Mouse (Mus musculus): ENCODE data around the gene 9430097D07Rik. TPM values are rescaled to one million over a fixed set of nuclear protein-coding genes. Genes with fewer than 3 reads are reported as not detected.

9430097D07Rik gene
- total and polyA plus RNA-seq, 2 experiments from 2014 or later = 0.16 to 0.69 TPM

DNA sequence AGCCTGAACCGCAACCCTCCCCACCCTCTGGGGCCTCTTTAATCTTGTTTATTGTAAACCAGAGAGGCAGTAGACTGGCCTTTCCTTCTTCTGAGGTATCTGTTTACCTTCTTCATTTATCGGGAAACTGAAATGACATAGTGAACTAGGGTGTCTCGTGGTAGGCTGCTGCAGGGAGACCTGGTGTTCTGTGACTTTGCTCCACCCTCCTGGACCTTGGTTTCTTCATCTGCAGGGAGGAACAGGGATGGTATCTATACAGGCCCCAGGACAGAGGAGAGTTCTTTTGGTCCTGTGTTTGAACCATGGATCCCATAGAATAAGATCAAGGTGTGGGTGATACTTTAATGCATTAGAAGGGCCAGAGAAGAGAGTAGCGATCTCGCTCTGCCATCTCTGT is 24.2 kb downstream of the 9430097D07Rik start:
- H3K27me3 ChIP-seq (ENCODE audit: insufficient read depth, low read length) = no peaks in the 10 kb centered on the region
- H3K4me2 ChIP-seq (ENCODE audit: low read depth, low read length, poor library complexity, severe bottlenecking) = no peak overlapping the region
- H3K9me3 ChIP-seq (ENCODE audit: low read length) = no peaks in the 10 kb centered on the region
- no peaks in the 10 kb centered on the region; the same call in 1 of the 2 replicates for H3K36me3 ChIP-seq (ENCODE audit: insufficient read depth, low read length)
- H3K9ac ChIP-seq (replicated peaks; ENCODE audit: low read length, poor library complexity, severe bottlenecking) = no peak overlapping the region
- no peak overlapping the region for H3K27ac ChIP-seq (ENCODE audit: low read depth, low read length)
- no peak overlapping the region for H3K4me3 ChIP-seq (ENCODE audit: low read depth, low read length)
- 91% methylated on average over 5 of the region's 5 CpGs for WGBS
- no peaks in the 10 kb centered on the region for H3K4me1 ChIP-seq (ENCODE audit: insufficient read depth, low read length)
- DNase-seq (ENCODE audit: low spot score) (no peak), ATAC-seq (ENCODE audit: low FRiP score) (no peak)
- TF ChIP-seq CTCF (IDR thresholded peaks at IDR 0.05) = no peak

DNA sequence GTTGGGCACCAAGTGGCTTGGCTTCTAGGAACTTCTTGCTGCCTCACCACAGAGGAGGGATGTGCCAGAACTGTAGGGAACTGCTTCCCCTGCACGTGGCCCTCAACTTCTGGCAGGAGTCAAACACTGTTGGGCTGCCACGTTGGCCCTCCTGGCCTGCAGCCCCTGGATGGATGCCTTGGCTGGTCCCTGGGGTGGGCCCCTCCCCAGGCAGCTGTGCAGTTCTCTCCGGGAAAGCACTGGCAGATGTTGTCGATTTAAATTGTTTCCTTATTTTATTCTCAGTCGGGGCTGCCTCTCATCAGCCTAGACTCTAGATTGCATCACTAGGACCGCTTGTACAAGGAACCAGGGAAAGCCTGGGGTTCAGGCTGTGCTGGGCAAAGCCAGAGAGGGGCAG is 25.7 kb downstream of the 9430097D07Rik start:
- DNase-seq (ENCODE audit: low spot score) = no peak
- no peak for TF ChIP-seq CTCF (IDR thresholded peaks at IDR 0.05)
- Histone ChIP-seq H3K36me3 (ENCODE audit: insufficient read depth, low read length) (no peaks in the 10 kb centered on the region; the same call in 1 of the 2 replicates), H3K4me2 (ENCODE audit: low read depth, low read length, poor library complexity, severe bottlenecking) (no peak overlapping the region), H3K4me1 (ENCODE audit: insufficient read depth, low read length) (no peaks in the 10 kb centered on the region), H3K27ac (ENCODE audit: low read depth, low read length) (no peak overlapping the region), H3K4me3 (ENCODE audit: low read depth, low read length) (no peak overlapping the region), H3K9ac (replicated peaks; ENCODE audit: low read length, poor library complexity, severe bottlenecking) (no peak overlapping the region), H3K27me3 (ENCODE audit: insufficient read depth, low read length) (no peaks in the 10 kb centered on the region), H3K9me3 (ENCODE audit: low read length) (no peaks in the 10 kb centered on the region)
- WGBS = 73% methylated on average over 6 of the region's 6 CpGs
- ATAC-seq (ENCODE audit: low FRiP score) = no peak

DNA sequence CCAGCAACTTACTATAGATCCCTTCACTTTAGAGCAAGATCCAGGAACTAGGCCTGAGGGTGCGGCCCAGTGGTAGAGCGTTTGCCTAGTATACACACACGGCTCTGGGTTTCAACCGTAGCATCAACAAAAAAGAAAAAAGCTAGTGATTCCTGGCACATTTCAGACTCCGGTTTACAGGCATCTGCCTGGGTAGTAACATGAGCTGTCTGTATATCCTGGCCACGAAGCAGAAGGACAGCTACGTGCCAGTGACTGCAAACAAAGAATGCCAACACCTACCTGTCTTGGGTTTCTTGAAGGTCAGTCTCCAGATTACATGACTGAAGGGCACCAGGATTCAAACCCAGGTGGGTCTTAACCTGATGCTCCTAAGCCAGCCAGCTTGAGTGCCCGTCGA is 26.3 kb downstream of the 9430097D07Rik start:
- Histone ChIP-seq H3K4me3 (ENCODE audit: low read depth, low read length) (no peak overlapping the region), H3K27ac (ENCODE audit: low read depth, low read length) (no peak overlapping the region), H3K4me1 (ENCODE audit: insufficient read depth, low read length) (no peaks in the 10 kb centered on the region), H3K36me3 (ENCODE audit: insufficient read depth, low read length) (no peaks in the 10 kb centered on the region; the same call in 1 of the 2 replicates), H3K27me3 (ENCODE audit: insufficient read depth, low read length) (no peaks in the 10 kb centered on the region), H3K9me3 (ENCODE audit: low read length) (no peaks in the 10 kb centered on the region), H3K9ac (replicated peaks; ENCODE audit: low read length, poor library complexity, severe bottlenecking) (no peak overlapping the region), H3K4me2 (ENCODE audit: low read depth, low read length, poor library complexity, severe bottlenecking) (no peak overlapping the region)
- TF ChIP-seq CTCF (IDR thresholded peaks at IDR 0.05) = no peak
- DNase-seq (ENCODE audit: low spot score) = no peak
- ATAC-seq (ENCODE audit: low FRiP score) = no peak
- WGBS = 92% methylated on average over 9 of the region's 9 CpGs

DNA sequence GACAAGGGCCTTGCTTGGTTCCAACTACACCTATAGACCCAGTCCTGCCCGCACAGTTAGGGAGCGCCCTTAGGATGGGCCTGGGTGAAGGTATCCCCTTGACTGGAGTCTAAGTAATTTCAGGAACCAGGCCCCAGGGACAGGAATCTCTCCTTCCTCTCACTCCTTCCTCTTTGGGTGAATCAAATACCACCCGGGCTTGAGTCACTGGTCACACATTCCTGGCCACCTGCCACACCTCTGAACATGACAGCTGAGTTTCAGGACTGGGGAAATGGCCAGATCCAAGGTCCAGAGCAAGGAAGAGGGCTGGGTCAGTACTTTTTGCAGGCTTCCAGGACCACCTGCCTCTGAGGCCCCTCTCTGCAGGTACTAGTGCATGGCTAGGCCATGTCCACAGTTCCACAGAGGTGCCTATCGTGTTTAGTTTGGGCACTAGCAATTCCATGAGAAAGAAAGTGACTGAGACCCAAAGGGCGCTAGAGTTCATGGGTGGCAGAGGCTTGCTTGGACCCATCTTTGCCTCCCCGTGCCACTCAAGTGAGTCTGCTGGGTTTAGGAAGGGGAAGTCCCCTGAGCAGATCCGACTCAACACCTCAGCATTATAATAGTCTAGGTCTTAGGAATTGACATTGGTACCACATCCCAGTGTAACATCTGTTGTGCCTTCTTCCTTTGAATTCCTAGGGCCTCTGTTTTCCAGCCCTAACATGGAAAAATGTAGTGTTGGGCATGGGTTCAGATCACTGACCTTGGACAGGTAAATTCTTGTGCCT is 27.3 kb downstream of the 9430097D07Rik start:
- H3K4me3 ChIP-seq (ENCODE audit: low read depth, low read length) = no peak overlapping the region
- no peaks in the 10 kb centered on the region for H3K27me3 ChIP-seq (ENCODE audit: insufficient read depth, low read length)
- no peaks in the 10 kb centered on the region for H3K4me1 ChIP-seq (ENCODE audit: insufficient read depth, low read length)
- no peak overlapping the region for H3K9ac ChIP-seq (replicated peaks; ENCODE audit: low read length, poor library complexity, severe bottlenecking)
- 92% methylated on average over 7 of the region's 7 CpGs for WGBS
- ATAC-seq (ENCODE audit: low FRiP score) (no peak), DNase-seq (ENCODE audit: low spot score) (no peak)
- H3K4me2 ChIP-seq (ENCODE audit: low read depth, low read length, poor library complexity, severe bottlenecking) = no peak overlapping the region
- TF ChIP-seq CTCF (IDR thresholded peaks at IDR 0.05) = no peak
- H3K9me3 ChIP-seq (ENCODE audit: low read length) = no peaks in the 10 kb centered on the region
- H3K36me3 ChIP-seq (ENCODE audit: insufficient read depth, low read length) = no peaks in the 10 kb centered on the region; the same call in 1 of the 2 replicates
- H3K27ac ChIP-seq (ENCODE audit: low read depth, low read length) = no peak overlapping the region

DNA sequence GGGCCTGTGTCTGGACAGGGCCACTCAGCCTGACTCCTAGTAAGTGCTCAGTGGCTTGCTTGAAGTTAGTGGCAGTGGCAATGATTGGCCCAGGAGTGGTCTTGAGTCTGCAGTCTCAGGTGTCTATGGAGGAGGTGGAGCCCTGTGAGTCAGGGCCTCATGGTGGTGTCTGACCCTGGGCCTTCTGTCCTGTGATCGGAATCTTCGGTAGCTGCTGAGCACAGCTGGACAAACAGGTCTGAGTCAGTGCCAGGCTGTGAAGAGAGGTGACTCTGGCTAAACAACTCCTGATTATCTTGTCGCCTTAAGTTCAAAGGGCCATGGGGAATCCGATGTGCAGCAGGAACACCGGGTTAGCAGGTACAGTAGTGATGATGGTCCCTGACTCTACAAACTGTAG is 28.1 kb downstream of the 9430097D07Rik start:
- WGBS = 93% methylated on average over 5 of the region's 5 CpGs
- no peak overlapping the region for H3K27ac ChIP-seq (ENCODE audit: low read depth, low read length)
- H3K4me1 ChIP-seq (ENCODE audit: insufficient read depth, low read length) = no peaks in the 10 kb centered on the region
- H3K36me3 ChIP-seq (ENCODE audit: insufficient read depth, low read length) = no peaks in the 10 kb centered on the region; the same call in 1 of the 2 replicates
- H3K9me3 ChIP-seq (ENCODE audit: low read length) = no peaks in the 10 kb centered on the region
- DNase-seq (ENCODE audit: low spot score) (no peak), ATAC-seq (ENCODE audit: low FRiP score) (no peak)
- H3K4me2 ChIP-seq (ENCODE audit: low read depth, low read length, poor library complexity, severe bottlenecking) = no peak overlapping the region
- no peaks in the 10 kb centered on the region for H3K27me3 ChIP-seq (ENCODE audit: insufficient read depth, low read length)
- TF ChIP-seq CTCF (IDR thresholded peaks at IDR 0.05) = no peak
- H3K9ac ChIP-seq (replicated peaks; ENCODE audit: low read length, poor library complexity, severe bottlenecking) = no peak overlapping the region
- H3K4me3 ChIP-seq (ENCODE audit: low read depth, low read length) = no peak overlapping the region

DNA sequence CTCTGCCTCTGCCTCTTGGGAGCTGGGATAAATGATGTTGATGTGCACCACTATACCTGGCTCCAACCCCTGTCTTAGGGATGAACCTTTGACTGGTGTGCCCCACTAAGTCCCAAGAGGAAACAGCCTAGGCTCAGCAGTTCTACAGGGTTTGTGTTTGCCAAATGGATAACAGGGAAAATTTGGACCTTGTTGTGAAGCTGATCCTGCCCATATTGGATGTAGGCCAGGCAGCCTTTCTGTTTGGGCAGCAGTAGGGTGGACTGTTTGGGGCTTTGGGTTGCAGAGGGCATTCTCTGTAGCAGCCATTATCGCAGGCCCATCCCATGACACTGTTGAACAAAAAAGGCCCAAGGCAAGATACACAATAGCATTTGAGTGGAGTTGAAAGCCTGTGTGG is 28.5 kb downstream of the 9430097D07Rik start:
- H3K4me3 ChIP-seq (ENCODE audit: low read depth, low read length) = no peak overlapping the region
- no peaks in the 10 kb centered on the region for H3K4me1 ChIP-seq (ENCODE audit: insufficient read depth, low read length)
- no peak overlapping the region for H3K4me2 ChIP-seq (ENCODE audit: low read depth, low read length, poor library complexity, severe bottlenecking)
- no peak overlapping the region for H3K9ac ChIP-seq (replicated peaks; ENCODE audit: low read length, poor library complexity, severe bottlenecking)
- no peaks in the 10 kb centered on the region; the same call in 1 of the 2 replicates for H3K36me3 ChIP-seq (ENCODE audit: insufficient read depth, low read length)
- DNase-seq (ENCODE audit: low spot score) (no peak), ATAC-seq (ENCODE audit: low FRiP score) (no peak)
- no peaks in the 10 kb centered on the region for H3K27me3 ChIP-seq (ENCODE audit: insufficient read depth, low read length)
- no peaks in the 10 kb centered on the region for H3K9me3 ChIP-seq (ENCODE audit: low read length)
- WGBS = 64% methylated on average over 1 of the region's 1 CpGs
- TF ChIP-seq CTCF (IDR thresholded peaks at IDR 0.05) = no peak
- no peak overlapping the region for H3K27ac ChIP-seq (ENCODE audit: low read depth, low read length)

Measured in midbrain, postnatal 0 days (tissue).